Mouse (Mus musculus): Measurements from ENCODE around the gene Nme2. TPM values are rescaled to one million over a fixed set of nuclear protein-coding genes. Genes with fewer than 3 reads are reported as not detected.

Nme2 gene
- polyA plus RNA-seq, 1 experiment from 2014 or later, result 272 TPM

GRCm38 (mm10) chr11:93911603-93912002 is 44.5 kb downstream of the Nme2 start:
- Histone ChIP-seq H3K4me3 (ENCODE audit: low read depth, low read length) (no peak overlapping the region), H3K27me3 (ENCODE audit: insufficient read depth, low read length) (no peaks in the 10 kb centered on the region), H3K4me1 (ENCODE audit: insufficient read depth) (no peaks in the 10 kb centered on the region), H3K9me3 (ENCODE audit: low read depth, low read length) (no peaks in the 10 kb centered on the region), H3K27ac (ENCODE audit: low read depth) (no peak overlapping the region), H3K4me2 (no peak overlapping the region), H3K36me3 (ENCODE audit: insufficient read depth) (peaks cover 88% of the 10 kb centered on the region), H3K9ac (no peak overlapping the region)
- ATAC-seq (ENCODE audit: insufficient read depth), result no peak
- no peak for TF ChIP-seq CTCF (IDR thresholded peaks at IDR 0.05; ENCODE audit: low read depth)
- 84% methylated on average over 3 of the region's 3 CpGs for WGBS
- no peak for DNase-seq

GRCm38 (mm10) chr11:93908829-93909228 is 47.2 kb downstream of the Nme2 start:
- DNase-seq (no peak), ATAC-seq (ENCODE audit: insufficient read depth) (no peak)
- H3K4me1 ChIP-seq (ENCODE audit: insufficient read depth), result no peaks in the 10 kb centered on the region
- H3K4me2 ChIP-seq, result no peak overlapping the region
- no peak overlapping the region for H3K9ac ChIP-seq
- 85% methylated on average over 9 of the region's 9 CpGs for WGBS
- no peak for TF ChIP-seq CTCF (IDR thresholded peaks at IDR 0.05; ENCODE audit: low read depth)
- no peak overlapping the region for H3K4me3 ChIP-seq (ENCODE audit: low read depth, low read length)
- no peak overlapping the region for H3K27ac ChIP-seq (ENCODE audit: low read depth)
- H3K36me3 ChIP-seq (ENCODE audit: insufficient read depth), result peaks cover 84% of the 10 kb centered on the region
- no peaks in the 10 kb centered on the region for H3K27me3 ChIP-seq (ENCODE audit: insufficient read depth, low read length)
- no peaks in the 10 kb centered on the region for H3K9me3 ChIP-seq (ENCODE audit: low read depth, low read length)

DNA sequence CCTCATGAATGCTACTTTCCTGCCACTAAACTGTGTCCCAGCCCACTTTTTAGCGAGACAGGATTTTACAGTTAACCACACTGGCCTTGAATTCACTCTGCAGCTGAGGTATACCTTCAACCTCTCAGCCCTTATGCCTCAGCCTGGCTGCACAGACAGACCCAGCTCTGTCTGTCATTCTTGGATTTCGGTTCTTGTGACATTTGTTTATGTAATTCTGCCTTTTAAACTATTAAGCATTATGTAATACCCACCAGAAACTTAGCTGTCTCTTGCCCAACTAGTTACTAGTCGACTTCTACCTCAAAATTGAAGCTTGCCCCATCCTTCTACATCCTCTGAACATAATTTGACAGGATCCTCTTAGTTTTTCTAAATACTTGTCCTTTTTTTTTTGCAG is 48.2 kb downstream of the Nme2 start:
- peaks cover 77% of the 10 kb centered on the region for H3K36me3 ChIP-seq (ENCODE audit: insufficient read depth)

DNA sequence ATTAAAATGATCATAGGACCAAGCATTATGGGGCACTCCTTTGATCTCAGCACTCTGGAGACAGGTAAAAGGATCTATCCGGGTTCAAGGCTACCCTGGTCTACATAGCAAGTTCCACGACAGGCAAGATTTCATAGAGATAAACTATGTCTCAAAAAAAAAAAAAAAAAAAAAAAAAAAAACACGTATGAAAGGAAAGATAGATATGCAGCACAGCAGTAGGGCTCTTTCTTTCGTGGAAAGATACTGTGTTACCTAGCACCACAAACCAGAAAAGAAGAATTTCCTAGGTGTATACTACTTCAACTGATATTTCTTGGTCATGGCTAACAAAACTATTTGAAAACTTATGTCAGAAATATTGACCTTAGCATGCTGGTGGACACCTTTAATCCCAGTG is 49.2 kb downstream of the Nme2 start:
- Histone ChIP-seq H3K4me1 (ENCODE audit: insufficient read depth) (no peaks in the 10 kb centered on the region), H3K9me3 (ENCODE audit: low read depth, low read length) (no peaks in the 10 kb centered on the region), H3K36me3 (ENCODE audit: insufficient read depth) (peaks cover 69% of the 10 kb centered on the region), H3K9ac (no peak overlapping the region), H3K27me3 (ENCODE audit: insufficient read depth, low read length) (no peaks in the 10 kb centered on the region), H3K27ac (ENCODE audit: low read depth) (no peak overlapping the region), H3K4me2 (no peak overlapping the region), H3K4me3 (ENCODE audit: low read depth, low read length) (no peak overlapping the region)
- WGBS, result 79% methylated on average over 4 of the region's 4 CpGs
- no peak for TF ChIP-seq CTCF (IDR thresholded peaks at IDR 0.05; ENCODE audit: low read depth)
- ATAC-seq (ENCODE audit: insufficient read depth), result no peak
- DNase-seq, result no peak

More for the DNA sequence above, 48.2 kb downstream of the Nme2 start:
- Histone ChIP-seq H3K4me1 (ENCODE audit: insufficient read depth) (no peaks in the 10 kb centered on the region), H3K4me3 (ENCODE audit: low read depth, low read length) (no peak overlapping the region), H3K9ac (no peak overlapping the region), H3K27me3 (ENCODE audit: insufficient read depth, low read length) (no peaks in the 10 kb centered on the region), H3K27ac (ENCODE audit: low read depth) (no peak overlapping the region), H3K4me2 (no peak overlapping the region), H3K9me3 (ENCODE audit: low read depth, low read length) (no peaks in the 10 kb centered on the region)
- ATAC-seq (ENCODE audit: insufficient read depth) (no peak), DNase-seq (no peak)
- 66% methylated on average over 3 of the region's 3 CpGs for WGBS
- no peak for TF ChIP-seq CTCF (IDR thresholded peaks at IDR 0.05; ENCODE audit: low read depth)

Other genes starting within 250 kb of the Nme2 start
- gene Utp18, start 70.5 kb downstream of the Nme2 start, polyA plus RNA-seq (2014; fragmentation: Nextera tagmentation; extraction: Ambion mirVana), result 30.5 and 33.0 TPM in 2 replicates
- 23.6 and 24.3 TPM in 2 replicates for gene Mbtd1, start 70.4 kb downstream of the Nme2 start, polyA plus RNA-seq (2014; fragmentation: Nextera tagmentation; extraction: Ambion mirVana)
- gene Gm20390, start 12.0 kb upstream of the Nme2 start, polyA plus RNA-seq (2014; fragmentation: Nextera tagmentation; extraction: Ambion mirVana), result 397 and 438 TPM in 2 replicates
- 168 and 197 TPM in 2 replicates for gene Nme1, start 12.3 kb upstream of the Nme2 start, polyA plus RNA-seq (2014; fragmentation: Nextera tagmentation; extraction: Ambion mirVana)
- gene Spag9, start 39.8 kb upstream of the Nme2 start, polyA plus RNA-seq (2014; fragmentation: Nextera tagmentation; extraction: Ambion mirVana), result 55.8 and 57.1 TPM in 2 replicates

All from lung, embryonic 14.5 days (tissue).